Mouse (Mus musculus): ENCODE data around the gene Ccdc163. TPM values are rescaled to one million over a fixed set of nuclear protein-coding genes. Genes with fewer than 3 reads are reported as not detected.

Ccdc163 gene
- polyA plus RNA-seq, 1 experiment from 2014 or later: 10.7 TPM

DNA sequence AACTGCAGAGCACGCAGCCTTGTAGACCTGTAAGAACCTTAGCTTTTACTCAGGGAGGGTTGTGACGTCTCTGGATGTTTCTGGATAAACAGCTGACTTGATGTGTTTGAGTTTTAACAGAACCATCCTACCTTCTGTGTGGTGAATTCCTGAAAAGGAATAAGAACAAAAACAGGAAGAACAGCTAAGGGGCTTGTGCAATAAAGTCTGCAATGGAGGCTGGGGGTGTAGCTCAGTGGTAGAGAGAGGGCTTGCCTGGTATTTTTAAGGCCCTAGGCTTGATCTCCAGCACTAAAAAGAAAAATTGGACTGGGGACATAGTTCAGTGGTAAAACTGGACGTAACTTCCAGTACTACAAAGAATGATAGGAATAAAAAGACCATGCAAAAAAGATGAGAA is 68.8 kb downstream of the Ccdc163 start:
- 94% methylated on average over 3 of the region's 3 CpGs for WGBS
- no peaks in the 10 kb centered on the region for H3K9me3 ChIP-seq (replicated peaks; ENCODE audit: control insufficient read depth, low read length, poor library complexity, severe bottlenecking)
- H3K9ac ChIP-seq (ENCODE audit: low read depth, low read length): no peak overlapping the region
- no peaks in the 10 kb centered on the region for H3K36me3 ChIP-seq (ENCODE audit: control insufficient read depth, insufficient read depth, low read length)
- ATAC-seq: no peak
- no peak overlapping the region for H3K4me2 ChIP-seq (ENCODE audit: low read length)
- H3K4me1 ChIP-seq (ENCODE audit: control insufficient read depth, insufficient read depth, low read length): peaks cover 1% of the 10 kb centered on the region; the same call in 1 of the 2 replicates
- no peak overlapping the region for H3K27ac ChIP-seq (ENCODE audit: low read length)
- no peaks in the 10 kb centered on the region for H3K27me3 ChIP-seq (ENCODE audit: control insufficient read depth, insufficient read depth, low read depth, low read length)
- no peak overlapping the region for H3K4me3 ChIP-seq (ENCODE audit: low read depth, low read length)

DNA sequence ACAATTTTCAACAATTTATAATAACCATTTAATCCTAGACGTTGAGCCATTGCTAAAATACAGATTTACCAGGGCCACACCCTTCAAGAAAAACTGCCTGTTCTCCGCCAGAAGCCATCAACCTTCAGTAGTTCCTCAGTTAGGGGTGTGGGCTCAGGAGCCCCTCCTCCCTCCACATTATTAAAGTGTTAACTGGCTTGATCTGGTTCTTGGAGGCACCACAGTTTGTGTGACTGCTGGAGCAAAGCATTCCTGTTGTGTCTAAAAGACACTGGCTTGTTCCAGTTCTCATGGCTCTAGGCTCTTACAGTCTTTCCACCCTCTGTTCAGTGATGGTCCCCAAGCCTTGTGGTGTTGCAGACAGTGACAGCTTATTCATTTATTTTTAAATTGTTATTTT is 72.2 kb downstream of the Ccdc163 start:
- H3K36me3 ChIP-seq (ENCODE audit: control insufficient read depth, insufficient read depth, low read length): no peaks in the 10 kb centered on the region
- ATAC-seq: no peak
- 78% methylated on average over 2 of the region's 2 CpGs for WGBS
- no peak overlapping the region for H3K9ac ChIP-seq (ENCODE audit: low read depth, low read length)
- H3K4me1 ChIP-seq (ENCODE audit: control insufficient read depth, insufficient read depth, low read length): peaks cover 5% of the 10 kb centered on the region; the same call in 1 of the 2 replicates
- no peak overlapping the region for H3K4me3 ChIP-seq (ENCODE audit: low read depth, low read length)
- no peak overlapping the region for H3K4me2 ChIP-seq (ENCODE audit: low read length)
- H3K27ac ChIP-seq (ENCODE audit: low read length): no peak overlapping the region
- H3K27me3 ChIP-seq (ENCODE audit: control insufficient read depth, insufficient read depth, low read depth, low read length): no peaks in the 10 kb centered on the region
- no peaks in the 10 kb centered on the region for H3K9me3 ChIP-seq (replicated peaks; ENCODE audit: control insufficient read depth, low read length, poor library complexity, severe bottlenecking)

DNA sequence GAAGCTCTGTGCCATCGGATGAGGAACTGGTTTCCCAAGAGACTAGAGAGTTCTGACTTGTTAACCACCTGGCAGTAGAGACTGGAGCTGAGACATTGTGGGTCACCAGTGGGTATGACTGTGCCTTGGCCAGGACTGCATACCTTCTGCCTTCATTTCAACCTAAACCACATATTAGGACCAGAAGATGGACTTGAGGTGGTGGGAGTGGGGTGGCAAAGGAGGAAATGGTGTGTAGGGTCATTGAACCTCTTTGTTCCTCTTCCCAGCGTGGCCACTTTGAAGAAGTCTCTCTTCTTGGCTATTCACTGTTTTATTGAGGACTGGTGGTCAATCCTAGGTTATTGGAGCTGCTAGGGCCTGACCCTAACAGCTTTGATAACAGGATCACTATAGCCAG is 73.1 kb downstream of the Ccdc163 start:
- H3K27ac ChIP-seq (ENCODE audit: low read length): no peak overlapping the region
- H3K9ac ChIP-seq (ENCODE audit: low read depth, low read length): no peak overlapping the region
- no peak overlapping the region for H3K4me2 ChIP-seq (ENCODE audit: low read length)
- no peaks in the 10 kb centered on the region for H3K36me3 ChIP-seq (ENCODE audit: control insufficient read depth, insufficient read depth, low read length)
- no peaks in the 10 kb centered on the region for H3K9me3 ChIP-seq (replicated peaks; ENCODE audit: control insufficient read depth, low read length, poor library complexity, severe bottlenecking)
- no peak for ATAC-seq
- WGBS: 41% methylated on average over 2 of the region's 2 CpGs
- no peak overlapping the region for H3K4me3 ChIP-seq (ENCODE audit: low read depth, low read length)
- peaks cover 5% of the 10 kb centered on the region; the same call in 1 of the 2 replicates for H3K4me1 ChIP-seq (ENCODE audit: control insufficient read depth, insufficient read depth, low read length)
- H3K27me3 ChIP-seq (ENCODE audit: control insufficient read depth, insufficient read depth, low read depth, low read length): no peaks in the 10 kb centered on the region

DNA sequence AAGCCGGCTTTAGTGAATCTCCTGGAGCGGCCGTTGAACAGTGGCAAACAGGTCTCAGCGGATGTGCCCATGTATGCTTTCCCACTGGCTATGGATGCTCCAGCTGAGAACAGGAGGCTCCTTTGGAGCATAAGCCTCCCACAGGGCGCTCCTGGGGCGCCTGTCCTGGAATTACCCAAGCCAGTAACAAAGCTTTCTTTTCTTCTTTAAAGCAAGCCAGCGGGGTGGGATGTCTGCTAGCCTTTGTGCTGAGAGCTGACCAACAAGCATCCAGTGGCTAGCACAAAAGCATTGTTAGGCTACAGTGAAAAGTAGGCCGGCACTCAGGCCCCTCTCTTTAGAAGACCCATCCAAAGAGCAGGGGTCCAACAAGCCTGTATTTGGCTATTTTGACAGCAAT is 73.9 kb downstream of the Ccdc163 start:
- 3% methylated on average over 8 of the region's 8 CpGs for WGBS
- ATAC-seq: no peak
- no peak overlapping the region for H3K27ac ChIP-seq (ENCODE audit: low read length)
- H3K4me3 ChIP-seq (ENCODE audit: low read depth, low read length): no peak overlapping the region
- H3K4me2 ChIP-seq (ENCODE audit: low read length): no peak overlapping the region
- no peak overlapping the region for H3K9ac ChIP-seq (ENCODE audit: low read depth, low read length)
- H3K9me3 ChIP-seq (replicated peaks; ENCODE audit: control insufficient read depth, low read length, poor library complexity, severe bottlenecking): no peaks in the 10 kb centered on the region
- H3K4me1 ChIP-seq (ENCODE audit: control insufficient read depth, insufficient read depth, low read length): peaks cover 5% of the 10 kb centered on the region; the same call in 1 of the 2 replicates
- H3K27me3 ChIP-seq (ENCODE audit: control insufficient read depth, insufficient read depth, low read depth, low read length): no peaks in the 10 kb centered on the region
- no peaks in the 10 kb centered on the region for H3K36me3 ChIP-seq (ENCODE audit: control insufficient read depth, insufficient read depth, low read length)

DNA sequence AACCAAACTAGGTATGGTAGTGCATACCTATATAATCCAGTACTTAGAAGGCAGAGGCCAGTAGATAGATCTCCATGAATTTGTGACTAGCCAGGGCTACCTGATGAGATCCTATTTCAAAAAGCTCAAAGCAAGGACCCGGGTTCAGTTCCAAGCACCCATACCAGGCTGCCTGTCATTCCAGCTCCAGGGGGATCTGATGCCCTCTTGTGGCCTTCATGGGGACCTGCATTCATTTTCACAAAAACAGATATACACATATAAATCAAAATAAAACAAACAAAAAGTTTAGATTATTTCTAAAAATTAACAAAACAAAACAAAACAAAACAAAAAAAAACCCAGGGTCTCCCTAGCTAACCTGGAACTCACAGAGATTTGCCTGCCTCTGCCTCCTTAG is 78.3 kb downstream of the Ccdc163 start:
- Histone ChIP-seq H3K4me1 (ENCODE audit: control insufficient read depth, insufficient read depth, low read length) (peaks cover 8% of the 10 kb centered on the region; the same call in 1 of the 2 replicates), H3K36me3 (ENCODE audit: control insufficient read depth, insufficient read depth, low read length) (no peaks in the 10 kb centered on the region), H3K27me3 (ENCODE audit: control insufficient read depth, insufficient read depth, low read depth, low read length) (no peaks in the 10 kb centered on the region), H3K4me3 (ENCODE audit: low read depth, low read length) (no peak overlapping the region), H3K4me2 (ENCODE audit: low read length) (no peak overlapping the region), H3K9ac (ENCODE audit: low read depth, low read length) (no peak overlapping the region), H3K27ac (ENCODE audit: low read length) (no peak overlapping the region), H3K9me3 (replicated peaks; ENCODE audit: control insufficient read depth, low read length, poor library complexity, severe bottlenecking) (no peaks in the 10 kb centered on the region)
- ATAC-seq: no peak
- 100% methylated on average over 1 of the region's 1 CpGs for WGBS

DNA sequence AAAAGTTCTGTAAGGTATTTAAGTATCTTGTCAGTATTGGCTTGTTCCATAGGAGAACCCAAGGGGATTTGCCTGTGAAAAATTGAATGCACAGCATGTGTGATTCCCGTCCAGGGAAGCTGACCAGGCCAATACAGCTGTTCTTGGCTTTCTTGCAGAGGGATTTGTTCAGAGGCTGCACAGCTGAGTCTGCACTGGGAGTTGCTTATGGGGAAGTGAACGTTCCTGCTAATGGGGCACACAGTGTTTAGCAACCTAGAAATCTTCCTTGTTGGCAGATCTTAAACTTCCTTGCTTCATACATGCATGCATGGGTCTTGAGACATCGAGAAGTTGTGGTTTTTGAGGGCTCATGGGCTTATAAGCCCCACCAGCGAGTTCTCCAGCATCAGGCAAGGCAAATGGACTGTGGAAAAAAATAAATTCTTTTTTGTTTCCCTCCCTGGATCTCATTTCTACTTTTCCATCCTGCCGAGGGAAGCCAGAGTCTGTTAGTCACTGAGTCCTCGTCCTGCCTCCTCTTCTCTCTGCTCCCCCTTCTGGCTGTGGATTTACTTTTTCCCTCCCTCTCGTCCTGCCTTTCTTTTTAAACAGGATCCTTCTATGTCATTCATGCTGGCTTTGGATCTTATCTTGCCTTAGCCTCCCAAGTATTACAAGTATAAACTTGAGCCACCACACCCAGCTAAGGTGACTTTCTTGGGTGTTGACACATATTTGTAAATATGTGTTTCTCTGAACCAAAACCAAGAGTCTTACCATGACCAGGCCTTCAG is 79.9 kb downstream of the Ccdc163 start:
- WGBS: 39% methylated on average over 7 of the region's 7 CpGs
- ATAC-seq: no peak
- H3K27ac ChIP-seq (ENCODE audit: low read length): no peak overlapping the region
- no peaks in the 10 kb centered on the region for H3K27me3 ChIP-seq (ENCODE audit: control insufficient read depth, insufficient read depth, low read depth, low read length)
- H3K4me3 ChIP-seq (ENCODE audit: low read depth, low read length): no peak overlapping the region
- no peaks in the 10 kb centered on the region for H3K36me3 ChIP-seq (ENCODE audit: control insufficient read depth, insufficient read depth, low read length)
- H3K9ac ChIP-seq (ENCODE audit: low read depth, low read length): no peak overlapping the region
- H3K9me3 ChIP-seq (replicated peaks; ENCODE audit: control insufficient read depth, low read length, poor library complexity, severe bottlenecking): no peaks in the 10 kb centered on the region
- H3K4me1 ChIP-seq (ENCODE audit: control insufficient read depth, insufficient read depth, low read length): 0 out of 2 replicates have a peak, but pooled peaks cover 2% of the 10 kb centered on the region
- H3K4me2 ChIP-seq (ENCODE audit: low read length): no peak overlapping the region

DNA sequence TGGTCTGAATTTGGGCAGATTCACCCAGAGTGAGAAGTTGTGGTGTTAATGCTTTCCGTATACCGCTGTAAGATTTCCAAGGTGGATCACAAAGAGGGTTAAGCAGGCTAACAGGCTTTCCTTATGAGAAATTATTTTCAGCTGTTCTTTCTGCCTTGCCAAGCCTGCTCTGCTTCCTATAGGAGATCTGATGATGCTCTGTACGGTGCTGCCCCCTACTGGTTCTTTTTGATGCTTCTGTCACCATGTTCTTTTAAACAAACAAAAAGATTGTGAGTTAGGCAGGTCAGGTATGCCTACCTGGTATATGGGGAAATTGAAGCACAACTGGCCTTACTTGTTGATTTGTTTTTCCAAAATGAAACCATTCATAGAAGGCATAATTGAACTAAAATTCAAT is 80.6 kb downstream of the Ccdc163 start:
- peak; percentile 73 for ATAC-seq
- 10% methylated on average over 3 of the region's 3 CpGs for WGBS

DNA sequence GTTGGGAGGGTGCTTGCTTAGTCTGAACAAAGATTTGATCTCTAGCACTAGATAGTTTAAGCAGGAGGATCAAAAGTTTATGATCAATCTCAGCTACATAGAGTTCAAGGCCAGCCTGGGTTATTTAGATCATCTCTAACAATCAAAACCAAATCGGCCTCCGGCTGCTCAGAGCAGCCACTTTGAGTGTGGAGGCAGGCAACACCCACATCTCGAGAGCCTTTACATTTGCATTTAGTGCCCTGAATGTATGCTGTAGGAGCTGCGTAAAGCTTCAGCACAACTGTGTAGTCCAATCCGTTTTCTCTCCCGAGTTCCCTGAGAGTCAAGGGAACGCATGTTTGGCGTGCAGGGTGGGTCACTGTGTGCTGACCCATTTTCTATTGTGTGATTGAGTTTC is 84.1 kb downstream of the Ccdc163 start:
- H3K36me3 ChIP-seq (ENCODE audit: control insufficient read depth, insufficient read depth, low read length): no peaks in the 10 kb centered on the region
- no peaks in the 10 kb centered on the region for H3K9me3 ChIP-seq (replicated peaks; ENCODE audit: control insufficient read depth, low read length, poor library complexity, severe bottlenecking)
- H3K27me3 ChIP-seq (ENCODE audit: control insufficient read depth, insufficient read depth, low read depth, low read length): no peaks in the 10 kb centered on the region
- ATAC-seq: no peak
- H3K9ac ChIP-seq (ENCODE audit: low read depth, low read length): no peak overlapping the region
- H3K4me1 ChIP-seq (ENCODE audit: control insufficient read depth, insufficient read depth, low read length): 0 out of 2 replicates have a peak, but pooled peaks cover 2% of the 10 kb centered on the region
- no peak overlapping the region for H3K4me3 ChIP-seq (ENCODE audit: low read depth, low read length)
- H3K4me2 ChIP-seq (ENCODE audit: low read length): no peak overlapping the region
- H3K27ac ChIP-seq (ENCODE audit: low read length): no peak overlapping the region
- 88% methylated on average over 8 of the region's 8 CpGs for WGBS

More for the DNA sequence above, 80.6 kb downstream of the Ccdc163 start:
- H3K4me2 ChIP-seq (ENCODE audit: low read length): no peak overlapping the region
- 0 out of 2 replicates have a peak, but pooled peaks cover 2% of the 10 kb centered on the region for H3K4me1 ChIP-seq (ENCODE audit: control insufficient read depth, insufficient read depth, low read length)
- H3K36me3 ChIP-seq (ENCODE audit: control insufficient read depth, insufficient read depth, low read length): no peaks in the 10 kb centered on the region
- no peaks in the 10 kb centered on the region for H3K9me3 ChIP-seq (replicated peaks; ENCODE audit: control insufficient read depth, low read length, poor library complexity, severe bottlenecking)
- H3K4me3 ChIP-seq (ENCODE audit: low read depth, low read length): no peak overlapping the region
- H3K27me3 ChIP-seq (ENCODE audit: control insufficient read depth, insufficient read depth, low read depth, low read length): no peaks in the 10 kb centered on the region
- no peak overlapping the region for H3K27ac ChIP-seq (ENCODE audit: low read length)
- 0 out of 2 replicates have a peak overlapping the region, but pooled peaks have one; percentile 38 for H3K9ac ChIP-seq (ENCODE audit: low read depth, low read length)

DNA sequence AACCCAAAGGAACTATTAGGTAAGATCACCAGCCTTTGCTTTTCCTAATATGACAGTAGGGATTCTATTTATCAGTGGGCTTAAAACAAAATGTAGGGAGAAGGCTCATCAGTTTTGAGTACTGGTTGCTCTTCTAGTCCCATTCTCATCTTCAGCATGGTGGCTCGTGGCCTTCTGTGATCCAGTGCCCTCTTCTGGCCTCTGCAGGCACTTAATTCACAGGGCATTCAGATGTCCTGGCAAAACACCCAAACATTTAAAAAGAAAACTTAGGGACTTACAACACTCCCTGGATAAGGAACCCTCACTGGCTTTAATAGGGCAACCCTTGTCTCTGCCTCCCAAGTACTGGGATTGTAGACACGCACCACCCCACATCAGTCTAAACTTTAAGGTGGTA is 86.0 kb downstream of the Ccdc163 start:
- no peak for ATAC-seq
- WGBS: 71% methylated on average over 2 of the region's 2 CpGs
- H3K4me3 ChIP-seq (ENCODE audit: low read depth, low read length): no peak overlapping the region

More for the DNA sequence above, 86.0 kb downstream of the Ccdc163 start:
- no peaks in the 10 kb centered on the region for H3K27me3 ChIP-seq (ENCODE audit: control insufficient read depth, insufficient read depth, low read depth, low read length)
- H3K36me3 ChIP-seq (ENCODE audit: control insufficient read depth, insufficient read depth, low read length): no peaks in the 10 kb centered on the region
- no peak overlapping the region for H3K9ac ChIP-seq (ENCODE audit: low read depth, low read length)
- H3K27ac ChIP-seq (ENCODE audit: low read length): no peak overlapping the region
- H3K4me2 ChIP-seq (ENCODE audit: low read length): no peak overlapping the region
- H3K4me1 ChIP-seq (ENCODE audit: control insufficient read depth, insufficient read depth, low read length): no peaks in the 10 kb centered on the region
- no peaks in the 10 kb centered on the region for H3K9me3 ChIP-seq (replicated peaks; ENCODE audit: control insufficient read depth, low read length, poor library complexity, severe bottlenecking)

Data from midbrain, embryonic 16.5 days (tissue).